Mouse (Mus musculus): ENCODE measurements around the gene Sh3bp2.
"Not testable (repeated sequence)": the region's sequence is repeated elsewhere in the genome, so short reads cannot be mapped to it uniquely, and the experiment has no call there.

DNA sequence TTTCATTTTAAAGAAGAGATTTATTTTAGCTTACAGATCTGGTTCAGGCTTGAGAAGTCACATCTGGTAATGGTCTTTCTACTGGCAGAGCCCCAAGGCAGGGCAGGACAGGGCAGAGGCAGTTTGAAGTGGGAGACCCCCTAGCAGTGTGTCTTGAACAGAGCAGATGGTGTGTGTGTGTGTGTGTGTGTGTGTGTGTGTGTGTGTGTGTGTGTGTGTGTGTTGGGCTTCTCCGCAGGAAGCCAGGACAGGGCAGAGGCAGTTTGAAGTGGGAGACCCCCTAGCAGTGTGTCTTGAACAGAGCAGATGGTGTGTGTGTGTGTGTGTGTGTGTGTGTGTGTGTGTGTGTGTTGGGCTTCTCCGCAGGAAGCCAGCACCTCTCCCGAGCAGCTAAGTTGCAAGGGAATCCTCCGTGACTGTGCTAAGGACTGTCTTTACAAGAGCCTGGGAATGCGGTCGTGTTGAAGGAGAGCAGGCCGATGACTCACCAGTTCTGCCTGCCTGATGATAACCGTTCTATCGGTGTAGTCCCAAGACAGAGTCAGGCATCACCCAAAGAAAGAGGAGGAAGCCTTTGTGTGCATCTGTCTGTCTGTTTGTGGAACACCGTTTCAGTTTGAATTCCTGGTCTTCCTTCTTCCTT, 56.2 kb downstream of the Sh3bp2 start:
- TF ChIP-seq CTCF (IDR thresholded peaks at IDR 0.05; ENCODE audit: extremely low read depth, insufficient read length, insufficient replicate concordance, low read depth, low read length); POLR2A (IDR thresholded peaks at IDR 0.05; ENCODE audit: low read depth, low read length): not testable (repeated sequence)

Data from small intestine, adult 2 months (tissue).